Mouse (Mus musculus) stomach, embryonic 14.5 days (tissue): ENCODE data around the gene Map4k4. TPM values are rescaled to one million over a fixed set of nuclear protein-coding genes. Genes with fewer than 3 reads are reported as not detected.

Experiments
- ATAC-seq: fragments of 200-750 bp; cut with Nextera tagmentation; 2 replicates; pipeline ENCODE4 v1.8.0; 2017; ENCODE audit warnings: low read depth, moderate TSS enrichment; ENCODE audit not compliant: insufficient number of reproducible peaks, insufficient read depth, low FRiP score
- H3K27ac ChIP-seq: fragments of 300-500 bp; sonication (generic); 2 replicates; pipeline ENCODE4 v1.5.1; 2014; ENCODE audit warnings: mild to moderate bottlenecking, low read length, moderate library complexity, mixed read lengths
- H3K27me3 ChIP-seq: fragments of 300-500 bp; sonication (generic); 2 replicates; pipeline ENCODE4 v1.6.1; 2014; ENCODE audit warnings: low read length, control low read depth, mixed read lengths; ENCODE audit not compliant: control insufficient read depth, insufficient read depth
- H3K36me3 ChIP-seq: fragments of 300-500 bp; sonication (generic); 2 replicates; pipeline ENCODE4 v1.6.1; 2014; ENCODE audit warnings: mild to moderate bottlenecking, control low read depth, low read length, moderate library complexity, mixed read lengths; ENCODE audit not compliant: control insufficient read depth, insufficient read depth
- H3K4me1 ChIP-seq: fragments of 300-500 bp; sonication (generic); 2 replicates; pipeline ENCODE4 v1.6.1; 2014; ENCODE audit warnings: low read length, control low read depth, mixed read lengths; ENCODE audit not compliant: control insufficient read depth, insufficient read depth
- H3K4me2 ChIP-seq: fragments of 300-500 bp; sonication (generic); replicated peaks from 2 replicates; pipeline ENCODE4 v1.6.1; 2014; ENCODE audit warnings: low read depth, low read length, control low read depth
- H3K4me3 ChIP-seq: fragments of 300-500 bp; sonication (generic); 2 replicates; pipeline ENCODE4 v1.5.1; 2014; ENCODE audit warnings: low read depth, low read length, control low read depth
- H3K9ac ChIP-seq: fragments of 300-500 bp; sonication (generic); replicated peaks from 2 replicates; pipeline ENCODE4 v1.6.1; 2014; ENCODE audit warnings: low read depth, mild to moderate bottlenecking, control low read depth, low read length, moderate library complexity, mixed read lengths
- H3K9me3 ChIP-seq: fragments of 300-500 bp; sonication (generic); 2 replicates; pipeline ENCODE4 v1.6.1; 2016; ENCODE audit warnings: low read depth, low read length, control low read depth; ENCODE audit not compliant: control insufficient read depth
- WGBS: fragments of 180-500 bp; shearing (Covaris S2); extraction: QIAGEN DNeasy Blood & Tissue Kit; methylation state at CpG from one replicate; pipeline ENCODE4 v1.1.7; 2014; 5-methylcytosine and 5-hydroxymethylcytosine counted together
- polyA plus RNA-seq: library from polyadenylated mRNA; unstranded; fragments of >200 nt; fragmentation: Nextera tagmentation; extraction: Ambion mirVana; gene quantifications from 2 replicates; pipeline ENCODE4 v1.2.1, GENCODE M21; 2014

Gene Map4k4
- polyA plus RNA-seq, 1 experiment from 2014 or later = 42.6 TPM

DNA sequence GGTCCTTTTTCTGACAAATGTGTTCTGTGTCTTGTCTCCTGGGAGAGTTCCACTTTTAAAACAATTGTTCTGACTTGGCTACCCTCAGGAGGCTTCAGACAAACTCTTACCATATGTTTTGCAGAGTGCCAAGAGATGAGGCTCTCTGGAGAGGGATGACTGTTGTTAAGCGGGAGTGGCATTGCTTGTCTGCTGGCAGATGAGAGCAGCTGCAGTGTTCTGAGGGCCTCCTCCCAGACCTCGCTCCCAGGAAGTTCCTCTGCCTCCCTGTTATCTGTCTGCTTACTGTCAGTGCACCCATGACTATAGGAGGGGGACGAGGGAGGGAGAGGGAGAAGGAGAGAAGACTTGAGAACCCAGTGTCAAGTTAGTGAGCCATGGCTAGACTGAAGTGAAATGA is 64.7 kb downstream of the Map4k4 start:
- H3K4me1 ChIP-seq = peaks cover 10% of the 10 kb centered on the region
- H3K9ac ChIP-seq = no peak overlapping the region
- H3K27ac ChIP-seq = peak overlapping the region; percentile 15; the same call in 1 of the 2 replicates
- H3K27me3 ChIP-seq = no peaks in the 10 kb centered on the region
- 55% methylated on average over 3 of the region's 3 CpGs for WGBS
- no peak for ATAC-seq
- no peaks in the 10 kb centered on the region for H3K9me3 ChIP-seq
- H3K4me2 ChIP-seq = no peak overlapping the region
- H3K4me3 ChIP-seq = no peak overlapping the region
- peaks cover 6% of the 10 kb centered on the region for H3K36me3 ChIP-seq

DNA sequence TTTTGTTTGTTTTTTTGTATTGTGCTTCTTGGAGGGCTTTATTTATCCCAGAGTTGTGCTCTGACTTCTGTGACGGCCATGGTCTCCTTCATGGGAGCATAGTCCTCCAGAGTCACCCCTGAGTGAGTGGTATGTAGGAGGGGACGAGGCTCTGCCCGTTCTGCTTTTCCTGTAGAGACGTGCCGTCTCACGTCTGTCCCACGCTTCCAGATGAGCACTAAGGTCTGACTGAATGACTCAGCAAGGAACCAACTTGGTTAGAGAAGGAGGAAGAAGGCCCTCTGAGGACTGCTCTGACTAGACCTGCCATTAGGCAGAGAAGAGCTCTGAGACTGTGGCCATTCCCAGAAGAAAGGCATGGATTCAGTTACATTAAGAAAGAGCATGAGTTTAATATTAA is 68.3 kb downstream of the Map4k4 start:
- H3K4me2 ChIP-seq = no peak overlapping the region

GRCm38 (mm10) chr1:39969771-39970406 is 69.2 kb downstream of the Map4k4 start:
- 65% methylated on average over 2 of the region's 2 CpGs for WGBS
- H3K27ac ChIP-seq = no peak overlapping the region

More for the DNA sequence above, 68.3 kb downstream of the Map4k4 start:
- 60% methylated on average over 7 of the region's 7 CpGs for WGBS
- Histone ChIP-seq H3K9me3 (no peaks in the 10 kb centered on the region), H3K9ac (no peak overlapping the region), H3K4me1 (peaks cover 2% of the 10 kb centered on the region; the same call in 1 of the 2 replicates), H3K27ac (no peak overlapping the region), H3K4me3 (no peak overlapping the region), H3K27me3 (no peaks in the 10 kb centered on the region), H3K36me3 (peaks cover 7% of the 10 kb centered on the region)
- no peak for ATAC-seq

GRCm38 (mm10) chr1:39972411-39972810 is 71.7 kb downstream of the Map4k4 start:
- no peak for ATAC-seq
- Histone ChIP-seq H3K36me3 (peaks cover 32% of the 10 kb centered on the region), H3K27ac (no peak overlapping the region), H3K27me3 (no peaks in the 10 kb centered on the region), H3K4me2 (no peak overlapping the region), H3K4me1 (no peaks in the 10 kb centered on the region), H3K4me3 (no peak overlapping the region), H3K9me3 (no peaks in the 10 kb centered on the region), H3K9ac (no peak overlapping the region)
- WGBS = 66% methylated on average over 7 of the region's 7 CpGs

More at GRCm38 (mm10) chr1:39969771-39970406, 69.2 kb downstream of the Map4k4 start:
- no peak overlapping the region for H3K9ac ChIP-seq
- H3K9me3 ChIP-seq = no peaks in the 10 kb centered on the region
- H3K36me3 ChIP-seq = peaks cover 14% of the 10 kb centered on the region
- H3K4me1 ChIP-seq = no peaks in the 10 kb centered on the region
- H3K27me3 ChIP-seq = no peaks in the 10 kb centered on the region
- no peak for ATAC-seq
- H3K4me3 ChIP-seq = no peak overlapping the region
- no peak overlapping the region for H3K4me2 ChIP-seq

DNA sequence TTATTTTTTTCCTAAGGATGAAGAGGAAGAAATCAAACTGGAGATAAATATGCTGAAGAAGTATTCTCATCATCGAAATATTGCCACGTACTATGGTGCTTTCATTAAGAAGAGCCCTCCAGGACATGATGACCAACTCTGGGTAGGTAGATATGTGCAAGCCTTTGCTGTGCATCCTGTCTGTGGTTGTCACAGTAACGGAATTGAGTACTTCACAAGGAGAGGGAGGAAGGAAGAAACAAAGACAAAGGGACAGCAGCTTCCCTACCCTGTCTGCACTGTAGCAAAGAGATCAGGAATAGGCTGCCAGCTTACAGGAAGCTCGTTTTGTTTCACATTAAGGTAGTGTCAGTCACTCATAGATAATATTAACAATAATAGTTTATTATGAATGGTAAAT is 73.2 kb downstream of the Map4k4 start:
- H3K27me3 ChIP-seq = no peaks in the 10 kb centered on the region
- no peaks in the 10 kb centered on the region for H3K4me1 ChIP-seq
- no peak overlapping the region for H3K27ac ChIP-seq
- H3K4me3 ChIP-seq = no peak overlapping the region
- no peak overlapping the region for H3K4me2 ChIP-seq
- H3K36me3 ChIP-seq = peaks cover 43% of the 10 kb centered on the region
- no peaks in the 10 kb centered on the region for H3K9me3 ChIP-seq
- ATAC-seq = no peak
- 78% methylated on average over 4 of the region's 4 CpGs for WGBS
- no peak overlapping the region for H3K9ac ChIP-seq

- Histone ChIP-seq H3K4me1 (no peaks in the 10 kb centered on the region), H3K9ac (no peak overlapping the region), H3K9me3 (no peaks in the 10 kb centered on the region), H3K4me3 (no peak overlapping the region), H3K36me3 (peaks cover 46% of the 10 kb centered on the region), H3K4me2 (no peak overlapping the region), H3K27ac (no peak overlapping the region), H3K27me3 (no peaks in the 10 kb centered on the region)
- 74% methylated on average over 2 of the region's 2 CpGs for WGBS
- ATAC-seq = no peak
These were observed 74.3 kb downstream of the Map4k4 start for GRCm38 (mm10) chr1:39975005-39975404.

DNA sequence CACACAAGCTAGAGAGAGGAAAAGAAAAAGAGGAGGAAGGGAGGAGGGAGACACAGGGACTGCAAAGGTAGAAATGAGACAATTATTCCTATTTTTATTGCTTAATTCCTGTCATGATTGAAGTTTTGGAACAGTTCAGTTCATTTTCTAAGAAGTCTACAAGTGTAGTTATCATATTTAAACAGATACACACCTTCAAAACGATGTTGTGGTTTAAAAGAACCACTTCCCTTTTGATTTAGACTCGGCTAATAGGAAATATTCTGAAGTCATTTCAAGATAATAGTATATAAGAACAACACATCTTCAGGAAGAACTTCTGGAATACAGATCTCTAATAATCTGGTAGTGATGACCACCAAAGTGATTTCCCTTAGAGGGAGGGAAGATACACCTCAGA is 75.4 kb downstream of the Map4k4 start:
- no peak for ATAC-seq
- peaks cover 57% of the 10 kb centered on the region for H3K36me3 ChIP-seq
- no peaks in the 10 kb centered on the region for H3K4me1 ChIP-seq

GRCm38 (mm10) chr1:39976847-39977744 is 76.4 kb downstream of the Map4k4 start:
- Histone ChIP-seq H3K36me3 (peaks cover 66% of the 10 kb centered on the region), H3K9ac (no peak overlapping the region), H3K27me3 (no peaks in the 10 kb centered on the region), H3K4me3 (no peak overlapping the region), H3K4me1 (no peaks in the 10 kb centered on the region), H3K4me2 (no peak overlapping the region), H3K9me3 (no peaks in the 10 kb centered on the region), H3K27ac (no peak overlapping the region)
- WGBS = 75% methylated on average over 11 of the region's 11 CpGs
- no peak for ATAC-seq

More for the DNA sequence above, 75.4 kb downstream of the Map4k4 start:
- Histone ChIP-seq H3K27ac (no peak overlapping the region), H3K27me3 (no peaks in the 10 kb centered on the region), H3K4me2 (no peak overlapping the region), H3K9ac (no peak overlapping the region), H3K4me3 (no peak overlapping the region), H3K9me3 (no peaks in the 10 kb centered on the region)
- 79% methylated on average over 2 of the region's 2 CpGs for WGBS
